Mouse (Mus musculus) ES-Bruce4 (cell line): Measurements from ENCODE around the gene Mgme1.

Experiments used
- CTCF ChIP-seq: IDR thresholded peaks from one replicate; pipeline ENCODE4 v1.8.1; 2011; ENCODE audit warnings: low read depth, low read length
- EP300 ChIP-seq: IDR thresholded peaks from 2 replicates; pipeline ENCODE4 v1.6.1; 2011; ENCODE audit warnings: low read depth, low read length; ENCODE audit not compliant: insufficient read depth
- POLR2A ChIP-seq: IDR thresholded peaks from one replicate; pipeline ENCODE4 v1.8.1; 2011; ENCODE audit warnings: low read length; ENCODE audit not compliant: insufficient read depth

- TF ChIP-seq CTCF = peak; percentile 59
- 0 out of 2 replicates have a peak, but pooled peaks have one; percentile 44 for TF ChIP-seq EP300
- no peak for TF ChIP-seq POLR2A
Measured at GRCm38 (mm10) chr2:144305721-144306294, 35.3 kb downstream of the Mgme1 start.
